Mouse (Mus musculus) ES-CJ7 (cell line): Measurements from ENCODE around the gene Fap.

Experiments
- DNase-seq: peaks from one replicate; pipeline ENCODE4 v3.0.0; 2011; ENCODE audit warnings: low read depth, low spot score

The Fap gene

GRCm38 (mm10) chr2:62460231-62460710 is 113.6 kb downstream of the Fap start:
- no peak for DNase-seq

- no peak for DNase-seq
Measured at GRCm38 (mm10) chr2:62459241-62460174, 114.4 kb downstream of the Fap start.

DNA sequence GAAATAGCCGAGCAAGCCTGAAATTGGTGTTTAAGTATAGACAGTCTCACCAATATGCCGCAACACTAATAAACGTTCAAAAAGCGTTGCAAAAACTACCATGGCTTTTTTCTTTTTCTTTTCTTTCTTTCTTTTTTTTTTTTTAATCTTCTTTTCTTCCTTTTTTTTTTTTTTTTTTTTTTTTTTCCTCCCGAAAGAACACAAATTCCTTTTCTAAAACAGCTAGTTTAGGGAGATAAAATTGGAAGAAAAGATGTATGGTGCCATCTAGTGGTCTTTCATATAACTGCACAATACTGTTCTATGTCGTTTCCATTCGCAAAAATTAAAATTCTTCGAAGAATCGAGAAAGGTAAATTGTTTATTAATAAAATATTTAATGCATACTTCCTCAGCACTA is 115.8 kb downstream of the Fap start:
- peak; percentile 19 for DNase-seq

DNA sequence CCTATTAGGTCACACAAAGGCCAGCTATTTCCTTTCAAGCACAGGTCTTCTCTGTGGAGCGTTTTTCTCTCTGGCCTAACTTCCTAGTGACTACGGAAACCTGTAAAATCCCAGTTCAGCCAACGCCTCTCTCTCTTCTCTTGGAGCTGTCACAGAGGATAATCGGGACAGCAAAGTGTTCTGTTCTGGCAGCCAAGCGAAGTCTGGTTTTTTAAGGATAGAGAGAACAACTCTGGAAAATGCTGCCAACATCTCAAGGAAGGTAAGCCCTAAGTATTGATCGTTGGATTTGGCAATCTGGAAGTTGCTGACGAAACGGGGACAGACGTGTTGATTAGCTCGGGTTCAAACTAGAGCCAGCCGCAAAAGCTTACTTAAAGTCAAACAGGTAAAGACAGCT is 118.9 kb downstream of the Fap start:
- DNase-seq = no peak

DNA sequence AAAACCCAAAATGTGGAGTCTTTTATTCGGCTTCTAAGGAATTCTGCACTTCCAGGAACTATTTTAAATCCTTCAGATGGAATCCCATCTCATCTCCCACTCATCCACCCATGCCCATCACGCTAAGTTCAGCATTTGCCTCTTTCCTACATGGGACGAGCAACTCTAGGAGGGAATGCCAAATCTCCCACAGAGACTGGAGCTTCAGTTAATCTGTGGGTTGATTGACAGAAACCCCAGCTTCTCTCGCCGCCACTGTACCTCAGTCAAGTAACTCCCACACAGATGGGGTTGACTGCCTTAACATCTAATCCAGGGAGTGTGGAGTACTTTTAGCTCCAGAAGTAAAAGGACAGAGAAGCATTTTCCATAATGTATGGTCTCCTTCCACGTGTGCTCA is 119.8 kb downstream of the Fap start:
- DNase-seq = no peak
